Mouse (Mus musculus) embryonic facial prominence, embryonic 14.5 days (tissue): ENCODE measurements at regions not wholly inside any gene's neighbourhood (a gene's known extent, or its start where the extent isn't known, plus 50 kb on each side); places are given as distances from the start of the nearest gene placed in this dataset.
A peak's percentile ranks its signal among the peaks of the same experiment; 100 is the strongest.

ENCODE experiments used
- ATAC-seq: fragments of 200-750 bp; cut with Nextera tagmentation; 2 replicates; pipeline ENCODE4 v1.8.0; 2017; ENCODE audit warnings: low read depth, moderate number of reproducible peaks, moderate TSS enrichment
- DNase-seq: peaks from one replicate; pipeline ENCODE4 v3.0.0-alpha.2; 2015; ENCODE audit warnings: low spot score
- H3K27ac ChIP-seq: fragments of 300-500 bp; sonication (generic); replicated peaks from 2 replicates; pipeline ENCODE4 v1.5.1; 2014; ENCODE audit warnings: low read depth, mild to moderate bottlenecking, low read length, moderate library complexity
- H3K27me3 ChIP-seq: fragments of 300-500 bp; sonication (generic); replicated peaks from 2 replicates; pipeline ENCODE4 v1.6.1; 2014; ENCODE audit warnings: low read length; ENCODE audit not compliant: control insufficient read depth, insufficient read depth
- H3K36me3 ChIP-seq: fragments of 300-500 bp; sonication (generic); 2 replicates; pipeline ENCODE4 v1.6.1; 2014; ENCODE audit warnings: low read length, mixed read lengths; ENCODE audit not compliant: control insufficient read depth, insufficient read depth
- H3K4me1 ChIP-seq: fragments of 300-500 bp; sonication (generic); 2 replicates; pipeline ENCODE4 v1.6.1; 2014; ENCODE audit warnings: antibody characterized with exemption, low read length; ENCODE audit not compliant: control insufficient read depth, insufficient read depth
- H3K4me2 ChIP-seq: fragments of 300-500 bp; sonication (generic); 2 replicates; pipeline ENCODE4 v1.6.1; 2014; ENCODE audit warnings: low read depth, mild to moderate bottlenecking, low read length, moderate library complexity, mixed read lengths
- H3K4me3 ChIP-seq: fragments of 300-500 bp; sonication (generic); 2 replicates; pipeline ENCODE4 v1.5.1; 2014; ENCODE audit warnings: low read depth, mild to moderate bottlenecking, low read length
- H3K9ac ChIP-seq: fragments of 300-500 bp; sonication (generic); 2 replicates; pipeline ENCODE4 v1.6.1; 2014; ENCODE audit warnings: low read depth, mild to moderate bottlenecking, low read length, moderate library complexity, mixed read lengths
- H3K9me3 ChIP-seq: fragments of 300-500 bp; sonication (generic); 2 replicates; pipeline ENCODE4 v1.6.1; 2016; ENCODE audit warnings: low read length; ENCODE audit not compliant: control insufficient read depth
- WGBS: fragments of 180-500 bp; shearing (Covaris S2); extraction: QIAGEN DNeasy Blood & Tissue Kit; methylation state at CpG from one replicate; pipeline ENCODE4 v1.1.7; 2014; 5-methylcytosine and 5-hydroxymethylcytosine counted together

DNA sequence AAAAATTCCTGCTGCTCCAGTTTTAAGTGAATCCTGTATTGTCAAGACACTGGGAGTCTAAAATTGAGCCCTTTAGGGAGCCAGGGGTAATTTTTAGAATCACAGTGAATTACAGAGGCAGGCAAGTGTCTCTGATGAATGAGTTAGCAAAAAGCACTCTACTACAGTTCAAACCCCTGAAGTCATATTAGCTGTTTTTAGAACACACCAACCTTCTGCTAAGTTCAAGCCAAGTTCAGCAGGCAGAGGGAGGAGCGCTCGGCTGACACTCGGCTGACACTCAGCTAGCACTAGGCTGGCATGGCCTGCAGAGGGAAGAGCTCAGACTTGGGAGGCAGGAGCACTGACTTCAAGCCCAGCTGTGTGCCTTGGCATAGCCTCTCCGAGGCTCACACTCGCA is 64.0 kb upstream of the Ipo5 start:
- ATAC-seq = peak; percentile 73

DNA sequence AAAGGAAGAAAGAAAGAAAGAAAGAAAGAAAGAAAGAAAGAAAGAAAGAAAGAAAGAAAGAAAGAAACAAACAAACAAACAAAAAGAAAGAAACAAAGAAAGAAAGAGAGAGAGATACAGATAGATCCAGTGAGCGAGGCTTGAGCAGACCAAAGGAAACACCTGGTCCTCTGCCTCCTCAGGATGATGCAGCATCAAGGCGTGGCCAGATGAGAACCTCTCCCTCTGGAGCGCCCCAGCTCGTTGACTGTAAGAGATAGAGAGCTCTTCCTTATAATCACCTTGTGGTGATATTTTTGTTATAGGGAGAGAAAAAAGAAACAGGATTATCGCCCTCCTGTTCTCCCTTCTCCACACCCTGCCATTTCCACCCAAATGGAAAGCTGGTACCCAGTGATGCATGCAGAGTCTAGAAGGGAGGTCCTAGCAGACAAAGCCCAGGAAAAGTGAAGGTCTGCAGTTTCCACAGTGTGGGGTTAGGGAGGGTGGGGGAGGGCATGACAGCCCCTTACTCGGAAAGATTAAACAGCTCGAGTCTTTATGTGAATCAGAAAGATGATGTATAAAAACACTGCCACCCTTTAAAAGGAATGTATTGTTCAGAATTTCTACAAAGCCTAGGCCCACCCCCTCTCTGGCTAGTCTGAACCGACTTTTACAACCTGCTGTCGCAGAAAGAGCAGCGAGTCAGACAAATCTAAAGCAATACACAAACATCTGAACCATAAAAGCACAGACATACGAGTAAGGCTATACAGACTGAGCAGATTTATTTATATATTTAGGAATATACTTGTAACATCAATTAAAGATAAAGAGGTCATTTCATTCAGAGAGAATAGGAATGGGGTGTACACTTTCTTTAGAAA is 62.7 kb upstream of the Ipo5 start:
- ATAC-seq = no peak
- H3K4me1 ChIP-seq = no peaks in the 10 kb centered on the region
- no peak overlapping the region for H3K4me2 ChIP-seq
- no peak overlapping the region for H3K9ac ChIP-seq
- WGBS = 66% methylated on average over 11 of the region's 11 CpGs
- H3K27ac ChIP-seq = no peak overlapping the region
- no peaks in the 10 kb centered on the region for H3K36me3 ChIP-seq
- H3K27me3 ChIP-seq = no peaks in the 10 kb centered on the region
- H3K4me3 ChIP-seq = no peak overlapping the region
- DNase-seq = no peak
- H3K9me3 ChIP-seq = no peaks in the 10 kb centered on the region

More for the DNA sequence above, 64.0 kb upstream of the Ipo5 start:
- H3K4me2 ChIP-seq = no peak overlapping the region
- H3K27me3 ChIP-seq = no peaks in the 10 kb centered on the region
- no peaks in the 10 kb centered on the region for H3K36me3 ChIP-seq
- WGBS = 48% methylated on average over 5 of the region's 5 CpGs
- DNase-seq = peak; percentile 54
- H3K4me1 ChIP-seq = no peaks in the 10 kb centered on the region
- no peak overlapping the region for H3K9ac ChIP-seq
- no peak overlapping the region for H3K4me3 ChIP-seq
- no peak overlapping the region for H3K27ac ChIP-seq
- no peaks in the 10 kb centered on the region for H3K9me3 ChIP-seq

DNA sequence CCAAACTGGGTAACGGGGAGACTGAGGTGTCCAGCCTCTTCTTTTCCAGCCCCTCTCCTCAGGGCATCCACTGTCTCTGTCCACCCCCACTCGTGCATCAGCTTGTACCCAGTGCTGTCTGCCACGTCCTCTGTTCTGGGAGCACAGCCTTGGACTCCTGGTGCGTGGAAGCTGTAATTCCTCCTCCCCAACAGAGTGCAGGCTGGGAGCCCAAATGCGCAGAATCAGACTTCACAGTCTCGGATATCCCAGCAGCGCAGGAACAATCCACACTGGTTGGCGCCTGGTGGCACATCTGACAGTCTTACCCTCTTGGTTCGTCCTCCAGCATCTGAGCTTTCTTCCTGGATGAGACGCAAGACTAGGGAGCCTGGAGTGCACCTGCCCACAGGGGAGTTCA is 61.9 kb upstream of the Ipo5 start:
- no peak overlapping the region for H3K4me3 ChIP-seq
- H3K36me3 ChIP-seq = no peaks in the 10 kb centered on the region
- H3K27ac ChIP-seq = no peak overlapping the region
- no peaks in the 10 kb centered on the region for H3K9me3 ChIP-seq
- H3K4me1 ChIP-seq = no peaks in the 10 kb centered on the region
- H3K9ac ChIP-seq = no peak overlapping the region
- H3K4me2 ChIP-seq = no peak overlapping the region
- no peaks in the 10 kb centered on the region for H3K27me3 ChIP-seq
- DNase-seq = no peak
- no peak for ATAC-seq
- WGBS = 74% methylated on average over 10 of the region's 10 CpGs

DNA sequence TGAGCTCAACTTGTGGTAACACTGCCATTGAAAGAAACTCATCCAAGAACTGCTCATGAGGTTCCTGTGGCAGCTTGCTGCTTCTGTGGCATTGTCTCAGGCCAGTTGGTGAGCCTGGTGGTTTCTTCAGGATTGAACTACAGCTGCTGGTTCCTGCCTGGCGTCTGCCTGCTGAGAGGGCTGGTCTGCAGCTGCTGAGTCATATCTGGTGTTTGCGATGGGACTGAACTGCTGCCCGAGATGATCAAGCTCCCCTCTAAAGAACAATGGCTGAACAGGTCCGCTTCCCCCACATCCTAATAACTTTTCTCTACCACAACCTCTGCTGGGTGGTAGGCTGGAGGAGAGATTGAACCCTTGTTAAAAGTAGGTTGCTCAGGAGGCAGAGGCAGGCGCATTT is 57.4 kb upstream of the Ipo5 start:
- peaks cover 6% of the 10 kb centered on the region; the same call in 1 of the 2 replicates for H3K9me3 ChIP-seq
- H3K4me2 ChIP-seq = no peak overlapping the region
- no peaks in the 10 kb centered on the region for H3K4me1 ChIP-seq
- no peaks in the 10 kb centered on the region for H3K36me3 ChIP-seq
- H3K4me3 ChIP-seq = no peak overlapping the region
- no peak overlapping the region for H3K27ac ChIP-seq
- no peak for DNase-seq
- H3K9ac ChIP-seq = no peak overlapping the region
- no peak for ATAC-seq
- no peaks in the 10 kb centered on the region for H3K27me3 ChIP-seq
- 80% methylated on average over 5 of the region's 5 CpGs for WGBS

DNA sequence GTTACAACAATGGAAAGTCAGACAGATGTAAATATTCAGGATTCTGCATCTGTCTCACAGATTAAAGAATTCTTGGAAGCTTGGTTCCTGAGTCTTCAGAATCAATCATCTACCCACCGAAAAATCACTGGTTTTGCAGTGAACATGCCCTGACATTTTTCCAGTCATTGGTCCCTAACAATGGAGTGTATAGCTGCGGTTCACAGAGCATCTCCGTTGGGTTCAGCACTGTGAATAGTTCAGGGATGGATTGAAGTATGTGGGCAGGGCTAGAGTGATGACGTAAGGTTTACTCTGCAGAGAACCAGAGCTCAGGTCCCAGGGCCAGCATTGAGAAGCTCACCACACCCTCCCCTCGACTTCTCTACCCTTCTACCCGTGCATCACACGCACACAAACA is 56.5 kb upstream of the Ipo5 start:
- no peak overlapping the region for H3K9ac ChIP-seq
- DNase-seq (no peak), ATAC-seq (0 out of 2 replicates have a peak, but pooled peaks have one; percentile 65)
- no peak overlapping the region for H3K4me2 ChIP-seq
- no peaks in the 10 kb centered on the region for H3K4me1 ChIP-seq
- no peaks in the 10 kb centered on the region for H3K27me3 ChIP-seq
- H3K9me3 ChIP-seq = peaks cover 7% of the 10 kb centered on the region; the same call in 1 of the 2 replicates
- H3K36me3 ChIP-seq = no peaks in the 10 kb centered on the region
- 67% methylated on average over 7 of the region's 7 CpGs for WGBS
- H3K4me3 ChIP-seq = no peak overlapping the region
- no peak overlapping the region for H3K27ac ChIP-seq

DNA sequence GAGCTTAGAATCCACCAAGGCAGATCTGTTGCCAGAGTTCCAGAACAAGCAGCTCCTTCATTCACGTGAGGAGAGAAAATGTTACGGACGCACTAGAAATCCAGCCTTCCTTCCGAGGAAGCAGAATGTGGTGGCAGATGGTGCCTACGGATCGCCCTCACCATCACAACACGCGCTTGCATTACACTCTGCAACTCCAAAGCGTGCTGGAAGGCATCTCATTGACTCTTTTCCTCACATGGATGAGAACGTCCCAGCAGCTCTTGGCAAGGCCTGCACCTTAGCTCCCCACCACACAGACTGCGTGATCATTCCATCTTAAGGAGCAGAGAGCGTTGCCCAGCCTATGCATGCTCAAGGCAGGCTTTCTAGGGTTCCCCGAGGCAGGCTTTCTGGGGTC is 55.8 kb upstream of the Ipo5 start:
- no peak for DNase-seq
- WGBS = 92% methylated on average over 13 of the region's 13 CpGs
- no peak overlapping the region for H3K4me2 ChIP-seq
- H3K27ac ChIP-seq = no peak overlapping the region
- H3K4me1 ChIP-seq = no peaks in the 10 kb centered on the region
- H3K4me3 ChIP-seq = no peak overlapping the region
- H3K9ac ChIP-seq = no peak overlapping the region
- H3K9me3 ChIP-seq = peaks cover 7% of the 10 kb centered on the region; the same call in 1 of the 2 replicates
- no peaks in the 10 kb centered on the region for H3K36me3 ChIP-seq
- H3K27me3 ChIP-seq = no peaks in the 10 kb centered on the region
- ATAC-seq = no peak
